Mouse (Mus musculus): ENCODE results near the gene Ogfod2. TPM values are rescaled to one million over a fixed set of nuclear protein-coding genes. Genes with fewer than 3 reads are reported as not detected.

The Ogfod2 gene
- polyA plus RNA-seq, 1 experiment from 2014 or later: 15.6 TPM

GRCm38 (mm10) chr5:124159453-124159852 is 47.4 kb downstream of the Ogfod2 start:
- Histone ChIP-seq H3K36me3 (ENCODE audit: control insufficient read depth, insufficient read depth, low read length) (0 out of 2 replicates have a peak, but pooled peaks cover 3% of the 10 kb centered on the region), H3K4me1 (ENCODE audit: control insufficient read depth in 2 of 2, insufficient read depth in 2 of 2, low read length in 2 of 2) (peaks cover 53 to 64% of the 10 kb centered on the region in 2 experiments), H3K4me3 (ENCODE audit: control insufficient read depth in 1 of 2, insufficient read depth in 1 of 2, low read depth in 1 of 2, low read length in 2 of 2) (no peak overlapping the region), H3K9ac (ENCODE audit: low read length) (no peak overlapping the region), H3K9me3 (ENCODE audit: control insufficient read depth, low read length) (no peaks in the 10 kb centered on the region), H3K27ac (replicated peaks in 1 of 2; ENCODE audit: control insufficient read depth in 1 of 2, insufficient read depth in 1 of 2, low read depth in 2 of 2, low read length in 2 of 2) (0 out of 4 replicates have a peak overlapping the region, but pooled peaks of 1 of the 2 experiments have one; percentile 3), H3K4me2 (ENCODE audit: low read length) (no peak overlapping the region), H3K27me3 (ENCODE audit: control insufficient read depth, insufficient read depth, low read length) (no peaks in the 10 kb centered on the region)
- no peak for ATAC-seq (ENCODE audit: insufficient number of reproducible peaks, insufficient read depth, low FRiP score, low read depth)
- WGBS: 25% methylated on average over 7 of the region's 7 CpGs

GRCm38 (mm10) chr5:124161831-124162230 is 49.7 kb downstream of the Ogfod2 start:
- H3K27me3 ChIP-seq (ENCODE audit: control insufficient read depth, insufficient read depth, low read length): no peaks in the 10 kb centered on the region
- peak overlapping the region; percentile 48; the same call in 1 of the 2 replicates for H3K9ac ChIP-seq (ENCODE audit: low read length)
- peaks cover 74 to 82% of the 10 kb centered on the region in 2 experiments for H3K4me1 ChIP-seq (ENCODE audit: control insufficient read depth in 2 of 2, insufficient read depth in 2 of 2, low read length in 2 of 2)
- H3K4me3 ChIP-seq (ENCODE audit: control insufficient read depth in 1 of 2, insufficient read depth in 1 of 2, low read depth in 1 of 2, low read length in 2 of 2): no peak overlapping the region
- H3K36me3 ChIP-seq (ENCODE audit: control insufficient read depth, insufficient read depth, low read length): 0 out of 2 replicates have a peak, but pooled peaks cover 3% of the 10 kb centered on the region
- H3K27ac ChIP-seq (replicated peaks in 1 of 2; ENCODE audit: control insufficient read depth in 1 of 2, insufficient read depth in 1 of 2, low read depth in 2 of 2, low read length in 2 of 2): peak overlapping the region; percentile 73 to 83
- 7% methylated on average over 10 of the region's 10 CpGs for WGBS
- peak; percentile 48 for ATAC-seq (ENCODE audit: insufficient number of reproducible peaks, insufficient read depth, low FRiP score, low read depth)
- H3K4me2 ChIP-seq (ENCODE audit: low read length): peak overlapping the region; percentile 38
- no peaks in the 10 kb centered on the region for H3K9me3 ChIP-seq (ENCODE audit: control insufficient read depth, low read length)

- no peaks in the 10 kb centered on the region for H3K9me3 ChIP-seq (ENCODE audit: control insufficient read depth, low read length)
- ATAC-seq (ENCODE audit: insufficient number of reproducible peaks, insufficient read depth, low FRiP score, low read depth): no peak
- H3K27ac ChIP-seq (replicated peaks in 1 of 2; ENCODE audit: control insufficient read depth in 1 of 2, insufficient read depth in 1 of 2, low read depth in 2 of 2, low read length in 2 of 2): peak overlapping the region; percentile 73 to 83
- peak overlapping the region; percentile 48; the same call in 1 of the 2 replicates for H3K9ac ChIP-seq (ENCODE audit: low read length)
- peaks cover 79 to 89% of the 10 kb centered on the region in 2 experiments for H3K4me1 ChIP-seq (ENCODE audit: control insufficient read depth in 2 of 2, insufficient read depth in 2 of 2, low read length in 2 of 2)
- 0 out of 2 replicates have a peak, but pooled peaks cover 3% of the 10 kb centered on the region for H3K36me3 ChIP-seq (ENCODE audit: control insufficient read depth, insufficient read depth, low read length)
- no peak overlapping the region for H3K4me3 ChIP-seq (ENCODE audit: control insufficient read depth in 1 of 2, insufficient read depth in 1 of 2, low read depth in 1 of 2, low read length in 2 of 2)
- 43% methylated on average over 5 of the region's 5 CpGs for WGBS
- H3K4me2 ChIP-seq (ENCODE audit: low read length): peak overlapping the region; percentile 38
- H3K27me3 ChIP-seq (ENCODE audit: control insufficient read depth, insufficient read depth, low read length): no peaks in the 10 kb centered on the region
Measured at GRCm38 (mm10) chr5:124162577-124162976, 50.5 kb downstream of the Ogfod2 start.

- Histone ChIP-seq H3K36me3 (ENCODE audit: control insufficient read depth, insufficient read depth, low read length) (0 out of 2 replicates have a peak, but pooled peaks cover 3% of the 10 kb centered on the region), H3K9ac (ENCODE audit: low read length) (peak overlapping the region; percentile 21; the same call in 1 of the 2 replicates), H3K4me2 (ENCODE audit: low read length) (no peak overlapping the region), H3K27me3 (ENCODE audit: control insufficient read depth, insufficient read depth, low read length) (no peaks in the 10 kb centered on the region), H3K4me1 (ENCODE audit: control insufficient read depth in 2 of 2, insufficient read depth in 2 of 2, low read length in 2 of 2) (peaks cover 80 to 93% of the 10 kb centered on the region in 2 experiments), H3K4me3 (ENCODE audit: control insufficient read depth in 1 of 2, insufficient read depth in 1 of 2, low read depth in 1 of 2, low read length in 2 of 2) (no peak overlapping the region), H3K27ac (replicated peaks in 1 of 2; ENCODE audit: control insufficient read depth in 1 of 2, insufficient read depth in 1 of 2, low read depth in 2 of 2, low read length in 2 of 2) (peak overlapping the region in 1 of 2 experiments; percentile 83; a peak in 2 of 4 replicates), H3K9me3 (ENCODE audit: control insufficient read depth, low read length) (no peaks in the 10 kb centered on the region)
- no peak for ATAC-seq (ENCODE audit: insufficient number of reproducible peaks, insufficient read depth, low FRiP score, low read depth)
- 74% methylated on average over 11 of the region's 11 CpGs for WGBS
Measured at GRCm38 (mm10) chr5:124163445-124163844, 51.3 kb downstream of the Ogfod2 start.

Other genes with a start within 250 kb of the Ogfod2 start
- not detected in 2 replicates for gene Hcar2, start 246.8 kb upstream of the Ogfod2 start, polyA plus RNA-seq (2014; fragmentation: Nextera tagmentation; extraction: Ambion mirVana)
- gene Hcar1, start 232.3 kb upstream of the Ogfod2 start, polyA plus RNA-seq (2014; fragmentation: Nextera tagmentation; extraction: Ambion mirVana): 0.32 TPM in 1 of 2 replicates, not detected in the other
- gene Denr, start 205.1 kb upstream of the Ogfod2 start, polyA plus RNA-seq (2014; fragmentation: Nextera tagmentation; extraction: Ambion mirVana): 89.2 and 89.5 TPM in 2 replicates
- gene Gm43518, start 184.9 kb upstream of the Ogfod2 start, polyA plus RNA-seq (2014; fragmentation: Nextera tagmentation; extraction: Ambion mirVana): 1.4 and 2.8 TPM in 2 replicates
- gene Ccdc62, start 181.6 kb upstream of the Ogfod2 start, polyA plus RNA-seq (2014; fragmentation: Nextera tagmentation; extraction: Ambion mirVana): 5.1 and 6.2 TPM in 2 replicates
- gene Hip1r, start 138.7 kb upstream of the Ogfod2 start, polyA plus RNA-seq (2014; fragmentation: Nextera tagmentation; extraction: Ambion mirVana): 5.0 and 5.3 TPM in 2 replicates
- 47.6 and 47.7 TPM in 2 replicates for gene Vps37b, start 80.0 kb upstream of the Ogfod2 start, polyA plus RNA-seq (2014; fragmentation: Nextera tagmentation; extraction: Ambion mirVana)
- 0.81 and 0.97 TPM in 2 replicates for gene Abcb9, start 16.5 kb upstream of the Ogfod2 start, polyA plus RNA-seq (2014; fragmentation: Nextera tagmentation; extraction: Ambion mirVana)
- gene Arl6ip4, start 3.8 kb downstream of the Ogfod2 start, polyA plus RNA-seq (2014; fragmentation: Nextera tagmentation; extraction: Ambion mirVana): 63.0 and 66.2 TPM in 2 replicates
- gene Pitpnm2, start 137.5 kb downstream of the Ogfod2 start, polyA plus RNA-seq (2014; fragmentation: Nextera tagmentation; extraction: Ambion mirVana): 10.2 and 12.0 TPM in 2 replicates
- gene Mphosph9, start 215.7 kb downstream of the Ogfod2 start, polyA plus RNA-seq (2014; fragmentation: Nextera tagmentation; extraction: Ambion mirVana): 11.7 and 14.4 TPM in 2 replicates
- 14.3 and 15.5 TPM in 2 replicates for gene 2810006K23Rik, start 215.8 kb downstream of the Ogfod2 start, polyA plus RNA-seq (2014; fragmentation: Nextera tagmentation; extraction: Ambion mirVana)

Measured in heart, embryonic 14.5 days (tissue).